Mouse (Mus musculus) spleen, postnatal 14 days (tissue): Measurements from ENCODE around the gene Utp11.

ENCODE experiments used
- DNase-seq, 2 experiments: peaks; one replicate each; pipeline ENCODE4 v3.0.0; 2021 to 2022; ENCODE audit warnings: low spot score in 2 of 2

Utp11 gene

DNA sequence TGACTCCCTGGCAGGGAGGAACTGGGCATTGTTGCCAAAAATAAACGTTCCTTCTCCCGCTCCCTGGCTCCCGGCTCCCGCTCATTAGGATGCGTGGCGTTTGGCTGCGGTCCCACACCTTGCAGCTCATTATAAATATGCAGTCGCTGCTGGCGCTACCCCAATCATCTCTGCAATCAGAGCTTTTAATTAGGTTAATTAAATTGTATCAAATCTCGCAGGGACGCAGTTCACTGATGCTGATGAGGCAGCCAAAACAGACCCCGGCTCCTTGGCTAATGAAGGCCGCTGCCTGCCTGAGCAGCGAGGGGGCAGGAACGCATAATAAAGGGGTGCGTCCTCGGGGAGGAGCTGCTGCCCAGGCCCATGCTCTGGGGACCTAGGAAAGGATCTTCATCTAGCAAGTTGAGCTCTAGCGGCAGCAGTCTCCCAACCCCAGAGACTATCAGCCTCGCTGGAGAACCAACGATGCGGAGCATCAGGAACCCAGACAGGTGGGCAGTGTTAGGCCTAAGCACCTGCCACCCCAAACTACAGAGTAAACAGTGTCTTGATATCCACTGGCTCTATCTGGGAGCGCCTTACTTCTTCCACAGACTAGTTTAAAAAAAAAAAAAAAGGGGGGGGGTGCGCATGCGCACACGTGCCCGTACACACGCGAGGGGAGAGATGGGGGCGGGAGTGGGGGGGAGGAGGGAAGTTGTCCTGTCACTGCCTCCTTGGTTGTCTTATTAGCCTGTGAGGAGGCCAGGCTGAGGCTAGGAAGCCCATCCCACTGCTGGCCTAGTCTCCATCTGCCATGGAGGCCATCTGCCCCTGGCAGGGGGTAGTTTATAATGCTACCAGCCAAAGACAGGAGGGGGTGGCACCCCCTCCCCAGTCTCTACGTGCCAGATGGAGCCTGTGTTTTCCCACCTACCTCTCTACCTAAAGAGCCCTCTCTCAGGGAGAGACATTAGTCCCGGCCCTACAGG is 20.8 kb downstream of the Utp11 start:
- no peak for DNase-seq

GRCm38 (mm10) chr4:124671583-124671982 is 21.8 kb downstream of the Utp11 start:
- no peak for DNase-seq

- no peak for DNase-seq
Measured at GRCm38 (mm10) chr4:124670232-124670631, 23.2 kb downstream of the Utp11 start.

DNA sequence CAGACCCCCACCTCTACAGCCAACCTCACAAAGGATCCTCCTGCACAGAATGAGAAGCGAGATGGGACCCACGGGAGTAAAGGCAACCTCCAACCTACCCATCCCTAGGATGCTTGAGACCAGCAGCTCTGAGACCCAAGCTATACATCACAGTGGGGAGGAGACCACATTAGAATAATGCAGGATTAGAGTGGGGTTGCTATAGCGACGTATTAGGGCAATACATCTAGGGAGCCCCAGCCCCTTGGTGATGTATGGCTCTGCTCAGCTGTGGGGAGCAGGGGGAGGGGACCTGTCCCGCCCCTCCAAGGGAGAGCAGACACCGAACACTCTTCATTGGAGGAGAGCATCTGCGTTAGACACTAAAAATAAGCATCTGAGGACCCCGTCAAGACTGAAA is 25.3 kb downstream of the Utp11 start:
- DNase-seq, result no peak

DNA sequence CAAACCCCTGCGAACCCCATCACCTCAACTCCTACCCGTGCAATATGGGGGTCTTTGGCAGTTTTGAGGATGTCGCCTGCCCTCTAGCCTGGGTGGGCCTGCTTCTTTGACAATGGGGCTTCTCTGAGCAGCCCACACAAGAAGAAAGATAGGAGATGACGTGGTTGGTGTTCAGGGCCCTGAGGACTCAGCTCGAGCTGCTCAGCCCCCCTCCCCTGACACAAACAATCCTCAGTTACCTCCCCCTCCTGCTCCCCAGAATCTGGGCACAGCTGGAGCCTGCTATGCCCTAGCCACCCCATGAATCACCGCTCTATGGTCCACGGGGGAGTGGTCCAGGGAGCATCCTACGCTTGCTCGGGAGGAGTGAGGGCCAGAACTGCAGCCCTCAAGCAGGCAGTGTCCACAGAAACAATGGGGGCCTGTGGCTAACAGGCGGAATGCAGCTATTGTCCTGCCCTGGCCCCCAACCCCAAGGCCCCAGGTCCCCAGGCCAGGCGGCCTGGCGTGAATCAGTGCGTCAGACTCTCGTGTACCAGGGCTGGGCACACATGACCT is 25.8 kb downstream of the Utp11 start:
- no peak for DNase-seq

DNA sequence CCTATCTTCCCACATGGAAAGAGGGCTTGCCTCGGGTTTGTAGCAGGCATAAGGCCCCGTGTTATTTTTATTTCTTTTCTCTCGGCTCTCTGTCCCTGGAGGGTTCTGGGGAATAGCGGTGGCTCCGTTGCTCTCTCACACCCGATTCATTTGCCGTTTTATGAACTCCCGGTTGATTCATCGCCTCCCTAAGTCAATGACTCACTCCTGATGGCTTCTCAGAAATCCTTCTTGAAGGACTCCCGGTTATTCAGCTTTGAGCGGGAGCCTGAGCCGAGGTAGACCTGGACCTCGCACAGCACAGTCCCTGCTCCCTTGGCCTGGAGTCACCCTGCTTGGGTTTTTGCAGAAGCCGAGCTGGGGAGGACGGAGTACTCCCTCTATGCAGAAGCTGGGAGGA is 28.8 kb downstream of the Utp11 start:
- no peak for DNase-seq

DNA sequence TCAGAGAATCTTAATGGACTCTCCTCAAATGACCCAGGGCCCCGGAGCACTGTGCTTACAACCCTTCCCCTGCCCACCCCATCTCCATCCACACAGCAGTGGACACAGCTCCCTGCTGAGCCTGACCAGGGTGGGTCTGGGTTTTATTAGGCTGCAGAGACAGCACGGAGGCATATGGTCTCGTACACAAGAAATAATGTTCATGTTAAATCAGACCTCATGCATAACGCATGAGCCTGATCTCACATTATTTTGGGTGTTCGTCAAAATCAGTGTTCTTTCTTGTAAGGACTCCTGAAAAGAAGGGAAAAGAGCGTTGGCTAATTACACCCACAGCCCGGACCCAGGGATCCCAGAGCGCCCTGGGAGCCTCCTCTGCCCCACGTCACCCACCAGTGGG is 29.2 kb downstream of the Utp11 start:
- DNase-seq, result no peak

DNA sequence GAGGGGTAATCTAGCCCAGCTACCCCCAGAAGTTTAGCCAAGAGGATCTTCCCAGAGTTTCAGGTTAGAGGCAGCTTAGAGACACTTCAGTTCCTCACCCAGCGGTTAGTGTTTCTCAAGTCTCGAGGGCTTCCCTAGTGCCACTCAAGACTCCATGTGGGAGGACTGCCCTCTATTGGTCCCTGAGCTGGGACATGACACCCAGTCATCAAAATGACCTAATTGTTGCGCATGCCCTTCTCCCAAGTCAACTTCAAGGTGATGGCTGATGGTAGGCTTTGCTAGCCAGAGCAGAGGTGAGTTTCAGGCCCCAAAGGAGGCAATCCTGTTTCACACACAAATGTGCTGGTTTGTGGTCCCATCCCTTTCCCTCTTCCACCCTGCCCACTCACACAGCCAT is 30.4 kb downstream of the Utp11 start:
- no peak for DNase-seq

- no peak for DNase-seq
Measured at GRCm38 (mm10) chr4:124660603-124661002, 32.8 kb downstream of the Utp11 start.

DNA sequence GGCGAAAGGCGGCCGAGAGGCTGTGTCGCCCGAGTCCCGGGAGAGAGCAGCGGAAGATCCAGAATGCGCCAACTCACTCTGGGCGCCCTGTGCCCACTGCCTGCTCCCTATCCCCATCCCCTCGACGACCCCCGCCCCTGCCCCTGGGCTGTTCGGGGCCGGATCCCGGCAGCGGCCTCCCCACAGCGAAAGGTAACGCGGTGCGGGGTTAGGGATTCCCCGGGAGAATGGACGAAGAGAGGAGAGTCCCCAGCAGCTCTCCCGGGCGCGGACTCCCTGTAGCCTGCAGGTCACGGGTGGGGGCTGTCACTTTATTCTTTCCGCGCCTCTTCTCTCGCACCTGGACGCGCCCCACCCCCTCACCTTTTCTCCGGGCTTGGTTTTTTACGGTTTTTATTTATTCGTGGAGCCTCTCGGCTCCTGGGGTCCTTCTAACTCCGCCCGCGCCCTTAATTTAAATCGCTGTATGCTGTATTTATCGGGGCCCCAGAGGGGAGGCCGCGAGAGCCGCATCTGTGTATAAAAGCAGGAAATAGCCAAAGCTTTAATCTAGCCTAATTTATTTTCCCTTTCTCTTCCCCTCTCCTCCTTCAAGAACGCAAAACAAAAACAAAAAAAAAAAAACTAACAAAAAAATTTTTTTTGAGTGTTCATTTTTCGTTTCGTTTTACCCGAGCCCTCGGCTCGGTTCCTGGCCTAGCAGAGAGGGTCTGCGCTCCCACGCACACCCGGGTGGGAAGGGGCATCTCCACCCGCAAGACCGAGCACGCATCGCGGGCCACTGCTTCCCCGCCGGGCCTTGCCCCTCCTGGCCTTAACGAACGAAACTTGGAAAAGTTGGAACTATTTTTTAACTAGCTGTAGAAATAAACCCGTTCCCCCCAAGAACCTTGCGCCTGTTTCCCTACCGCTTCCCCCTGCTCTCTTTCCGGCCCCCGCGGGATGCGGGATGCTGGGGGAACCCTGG is 33.9 kb downstream of the Utp11 start:
- no peak for DNase-seq

GRCm38 (mm10) chr4:124658412-124658851 is 35.0 kb downstream of the Utp11 start:
- DNase-seq, result no peak

GRCm38 (mm10) chr4:124657781-124658180 is 35.6 kb downstream of the Utp11 start:
- no peak for DNase-seq

- peak in 1 of 2 experiments; percentile 12 for DNase-seq
Measured at GRCm38 (mm10) chr4:124656854-124657650, 36.3 kb downstream of the Utp11 start.

- DNase-seq, result no peak
Measured at GRCm38 (mm10) chr4:124656518-124656853, 36.9 kb downstream of the Utp11 start, which contains the start of gene Pou3f1. Pou3f1 (plus strand) TSS chr4:124656807.

GRCm38 (mm10) chr4:124652886-124653285 is 40.5 kb downstream of the Utp11 start:
- DNase-seq, result no peak

DNA sequence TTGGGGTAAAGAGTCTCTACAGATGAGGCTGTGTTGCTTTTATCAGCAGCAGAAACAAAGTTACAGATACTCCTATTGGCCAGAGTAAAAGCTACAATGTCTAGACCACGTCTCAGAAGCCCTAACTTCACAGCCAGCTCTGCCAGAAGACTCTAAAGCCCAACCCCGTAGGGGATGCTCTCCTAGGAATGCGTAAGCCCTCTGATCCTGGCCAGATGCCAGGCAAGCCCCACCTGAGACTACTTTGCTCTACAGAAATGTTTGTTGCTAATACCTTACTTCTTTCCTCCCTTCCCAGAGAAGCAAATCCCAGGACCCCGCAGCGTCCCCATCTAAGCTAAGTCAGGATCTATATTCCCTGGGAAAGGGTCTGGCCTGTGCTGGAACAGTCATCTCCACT is 45.5 kb downstream of the Utp11 start:
- DNase-seq, result no peak

DNA sequence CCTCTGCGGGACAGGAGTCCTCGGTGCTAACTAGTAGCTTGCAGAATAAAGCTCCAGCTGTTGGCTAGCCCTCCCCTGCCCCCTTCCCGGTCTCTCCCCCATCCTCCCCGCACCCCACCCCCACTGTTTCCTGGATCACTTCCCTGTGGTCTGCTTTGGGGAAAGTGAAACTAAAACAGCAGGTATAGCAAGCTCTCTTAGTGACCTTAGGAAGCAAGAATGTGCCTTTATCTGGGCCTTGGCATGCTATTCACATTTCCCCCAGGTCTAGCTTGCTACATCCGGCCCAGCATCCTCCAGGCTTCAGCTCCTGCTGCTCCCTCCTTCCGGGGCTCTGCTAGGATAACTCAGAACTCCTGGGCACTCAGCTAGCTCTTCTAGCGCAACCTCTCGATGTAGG is 46.8 kb downstream of the Utp11 start:
- no peak for DNase-seq

DNA sequence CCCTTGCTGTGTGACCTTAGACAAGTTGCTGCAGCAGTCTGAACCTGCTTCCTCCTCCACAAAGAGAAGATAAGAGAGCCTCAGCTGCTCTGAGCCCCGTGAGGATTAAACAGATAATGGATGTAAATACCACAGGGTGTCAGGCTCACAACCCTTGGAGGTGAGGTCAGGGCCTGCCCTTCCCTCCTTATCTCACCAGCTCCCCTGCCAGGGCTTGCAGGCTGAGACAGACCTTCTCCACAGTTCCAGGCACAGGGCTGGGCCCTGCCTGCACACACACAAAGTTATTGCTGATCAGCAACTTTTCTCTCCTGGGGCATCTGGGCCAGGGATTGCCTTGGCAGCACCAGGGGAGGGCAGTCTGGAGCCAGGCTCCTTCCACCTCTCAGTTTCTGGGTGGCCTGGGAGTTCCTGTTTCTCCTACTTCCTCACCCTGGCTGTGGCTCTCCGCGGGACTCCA is 48.4 kb downstream of the Utp11 start:
- no peak for DNase-seq

GRCm38 (mm10) chr4:124643859-124644258 is 49.5 kb downstream of the Utp11 start:
- DNase-seq, result no peak

DNA sequence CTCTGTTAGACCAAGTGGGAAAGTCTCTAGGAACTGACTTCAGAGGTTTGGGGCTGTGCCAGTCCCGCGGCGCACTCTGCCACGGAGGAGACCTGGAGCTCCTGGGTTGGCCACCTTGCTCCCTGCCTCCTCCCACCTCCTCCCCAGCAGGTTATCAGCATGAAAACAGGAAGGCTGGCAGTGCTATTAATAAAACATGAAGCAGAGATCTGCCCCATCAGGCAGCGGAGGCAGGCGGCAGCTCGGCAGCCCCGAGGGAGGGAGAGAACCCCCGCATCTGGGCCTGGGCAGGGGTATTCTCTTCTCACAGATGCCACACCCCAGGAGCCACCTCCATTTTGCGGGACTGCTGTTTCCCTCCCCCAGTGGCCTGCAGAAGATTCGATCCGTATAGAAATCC is 53.7 kb downstream of the Utp11 start:
- no peak for DNase-seq

GRCm38 (mm10) chr4:124633281-124633680 is 60.1 kb downstream of the Utp11 start:
- no peak for DNase-seq
